Mouse (Mus musculus) left cerebral cortex, postnatal 14 days (tissue): Measurements from ENCODE around the gene Bsn. TPM values are rescaled to one million over a fixed set of nuclear protein-coding genes. Genes with fewer than 3 reads are reported as not detected.
A peak's percentile ranks its signal among the peaks of the same experiment; 100 is the strongest.

Source experiments
- DNase-seq, 2 experiments: peaks; one replicate each; pipeline ENCODE4 v3.0.0; 2021 to 2022; ENCODE audit warnings: low spot score in 2 of 2, mixed read lengths in 1 of 2
- intact Hi-C: fragments of 180-260 bp; cut with DNase I; formaldehyde crosslinking; loops from one replicate; pipeline ENCODE4 v1.15.1; 2025
- total RNA-seq, 2 experiments: library from RNA; stranded (reverse); gene quantifications; 2 replicates each; pipeline ENCODE4 v1.2.3; 2021

Bsn gene
- total RNA-seq, 2 experiments from 2014 or later: 223 to 244 TPM

- no peak for DNase-seq
- intact Hi-C loops: no loop called here
Observed at GRCm38 (mm10) chr9:108111101-108111592, 79.0 kb downstream of the Bsn start.

GRCm38 (mm10) chr9:108110160-108110559 is 80.0 kb downstream of the Bsn start:
- no peak for DNase-seq
- intact Hi-C loops: no loop called here

GRCm38 (mm10) chr9:108107867-108108266 is 82.3 kb downstream of the Bsn start:
- DNase-seq: no peak
- intact Hi-C loops: no loop called here

DNA sequence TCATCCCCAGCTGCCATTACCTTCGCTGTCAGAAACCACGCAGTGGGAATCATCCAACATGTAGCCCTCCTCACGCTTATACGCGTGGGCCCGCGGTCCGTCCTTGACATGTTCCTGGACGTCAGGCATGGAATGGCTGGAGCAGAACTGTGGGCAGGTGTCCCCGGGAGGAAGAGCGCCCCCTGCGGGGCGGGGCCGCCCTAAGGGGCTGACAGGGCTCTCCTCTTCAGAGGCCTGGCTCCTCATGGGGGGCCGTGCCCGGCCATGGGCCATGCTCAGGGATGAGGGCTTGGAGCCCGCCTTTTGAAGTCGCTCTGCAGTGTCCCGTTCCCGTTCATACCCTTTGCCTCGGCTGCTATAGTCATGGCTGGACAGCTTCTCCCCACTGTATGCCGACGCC is 84.1 kb downstream of the Bsn start:
- no peak for DNase-seq
- intact Hi-C loops: no loop called here

GRCm38 (mm10) chr9:108105549-108105863 is 84.7 kb downstream of the Bsn start:
- intact Hi-C loops: no loop called here
- DNase-seq: no peak

GRCm38 (mm10) chr9:108104766-108105548 is 85.2 kb downstream of the Bsn start:
- DNase-seq: no peak
- intact Hi-C loops: no loop called here

- intact Hi-C loops: loop anchor here (5.0 kb wide), 1 partner anchor 183 kb away; no protein-coding TSS in a partner anchor
Observed at GRCm38 (mm10) chr9:108099619-108100018, 90.6 kb downstream of the Bsn start.

DNA sequence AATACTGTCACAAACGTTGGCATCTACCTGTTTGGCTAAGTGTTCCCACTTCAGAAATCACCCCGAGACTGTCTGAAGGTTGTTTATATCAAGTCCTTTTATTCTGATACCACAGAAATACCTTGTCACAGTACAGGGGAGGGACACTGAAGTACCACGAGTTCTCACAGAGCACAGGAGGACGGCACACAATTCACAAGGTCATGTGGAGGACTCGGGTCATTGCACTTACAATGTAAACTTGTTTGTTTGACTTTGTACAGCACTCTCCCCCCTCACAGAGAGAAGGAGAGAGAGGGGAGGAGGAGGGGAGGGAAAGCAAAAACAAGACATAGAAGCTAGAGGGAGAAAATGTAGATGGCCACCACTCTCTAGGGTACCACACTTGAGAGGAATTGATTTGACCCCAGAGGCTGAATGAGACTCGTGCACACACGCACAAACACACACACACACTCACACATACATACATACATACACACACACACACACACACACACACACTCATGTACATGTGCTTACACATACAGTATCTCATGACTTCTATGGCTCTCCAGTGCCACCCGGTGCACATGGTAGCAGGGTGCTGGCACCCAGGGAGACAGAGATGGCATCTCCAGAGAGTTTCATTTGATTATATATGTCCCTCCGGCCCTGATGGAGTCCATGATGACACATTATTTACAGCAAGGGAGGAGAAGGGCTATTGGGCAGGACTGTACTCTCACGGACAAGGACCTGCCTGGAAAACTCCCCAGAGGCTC is 94.1 kb downstream of the Bsn start:
- intact Hi-C loops: loop anchor here (1.0 to 5.0 kb wide), 2 partner anchors 105 to 186 kb away; no protein-coding TSS in a partner anchor

More at GRCm38 (mm10) chr9:108099619-108100018, 90.6 kb downstream of the Bsn start:
- DNase-seq: no peak

GRCm38 (mm10) chr9:108095518-108095917 is 94.7 kb downstream of the Bsn start:
- DNase-seq: peak in 1 of 2 experiments; percentile 69
- intact Hi-C loops: loop anchor here (1.0 to 5.0 kb wide), 2 partner anchors 106 to 187 kb away; no protein-coding TSS in a partner anchor

More for the DNA sequence above, 94.1 kb downstream of the Bsn start:
- no peak for DNase-seq

- intact Hi-C loops: loop anchor here (1.0 to 5.0 kb wide), 2 partner anchors 106 to 187 kb away; no protein-coding TSS in a partner anchor
- DNase-seq: peak in 1 of 2 experiments; percentile 57
Observed at GRCm38 (mm10) chr9:108094998-108095411, 95.2 kb downstream of the Bsn start.

GRCm38 (mm10) chr9:108094184-108094941 is 95.8 kb downstream of the Bsn start, which contains the start of gene Apeh:
Apeh (minus strand) TSS chr9:108094606.
- intact Hi-C loops: no loop called here
- peak; percentile 83 to 87 for DNase-seq

DNA sequence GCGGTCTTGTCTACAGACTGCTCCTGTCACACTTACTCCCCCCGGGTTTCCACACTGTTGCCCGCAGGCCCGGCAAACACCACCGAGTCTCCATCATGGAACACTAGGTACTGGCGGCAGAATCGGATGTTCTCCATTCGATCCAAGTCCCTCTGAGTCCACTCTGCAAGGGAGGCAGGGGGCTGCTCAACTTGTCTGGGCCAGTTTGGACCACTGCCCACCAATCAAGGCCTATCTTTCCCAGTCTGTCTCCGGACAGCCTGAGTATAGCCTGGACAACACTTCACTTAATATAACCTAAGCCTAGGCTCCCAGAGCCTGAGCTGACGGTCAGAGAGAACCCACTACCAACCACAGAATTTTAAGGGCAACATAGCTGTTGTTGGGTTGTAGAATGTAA is 96.6 kb downstream of the Bsn start:
- intact Hi-C loops: no loop called here
- no peak for DNase-seq

DNA sequence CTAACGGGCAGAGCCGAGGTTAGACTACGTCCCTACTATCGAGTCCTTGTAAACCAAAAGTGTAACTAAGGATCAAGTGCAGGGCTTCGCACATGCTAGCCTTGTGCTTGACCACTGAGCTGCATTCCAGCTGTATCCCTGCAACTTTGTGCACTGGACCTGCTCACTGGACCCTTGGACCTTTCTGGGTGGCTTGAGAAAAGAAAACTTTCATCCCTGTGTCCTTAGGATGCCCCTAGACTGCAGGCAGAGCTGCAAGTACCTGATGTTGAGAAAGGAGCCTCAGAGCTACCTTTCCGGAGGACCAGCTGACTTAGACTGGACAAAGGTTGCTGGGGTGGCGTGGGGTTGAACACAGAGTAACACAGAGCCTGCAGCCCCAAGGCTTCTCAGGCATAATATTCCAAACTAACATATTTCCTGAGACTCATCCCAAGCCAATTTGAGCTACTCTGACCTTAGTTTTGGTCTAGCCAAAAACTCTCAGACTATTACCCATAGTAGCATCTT is 99.5 kb downstream of the Bsn start:
- intact Hi-C loops: no loop called here
- no peak for DNase-seq

DNA sequence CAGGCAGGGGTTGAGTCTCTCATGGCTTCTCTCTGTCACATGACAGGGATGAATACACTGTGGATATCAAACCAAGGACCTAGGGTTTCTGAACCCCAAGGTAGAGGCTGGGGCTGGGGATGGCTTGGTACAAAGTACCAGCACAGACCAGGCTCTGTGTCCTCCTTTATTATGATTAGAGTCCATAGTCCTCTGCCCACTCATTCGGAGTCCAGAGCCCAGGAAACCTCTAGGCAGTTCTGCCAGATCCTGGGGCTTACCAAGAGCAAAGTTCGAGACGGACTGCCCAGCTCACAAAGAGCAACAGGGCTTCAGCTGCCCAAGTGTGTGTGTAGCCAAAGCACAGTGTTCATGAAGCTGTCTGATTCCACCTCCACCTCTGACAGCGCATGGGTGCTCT is 104.9 kb downstream of the Bsn start:
- intact Hi-C loops: no loop called here
- DNase-seq: no peak

GRCm38 (mm10) chr9:108083561-108083960 is 106.6 kb downstream of the Bsn start:
- intact Hi-C loops: no loop called here
- no peak for DNase-seq

GRCm38 (mm10) chr9:108082988-108083431 is 107.2 kb downstream of the Bsn start, which contains the start of gene Rnf123:
Rnf123 (minus strand) TSS chr9:108083346.
- intact Hi-C loops: no loop called here
- DNase-seq: no peak

- intact Hi-C loops: no loop called here
Observed at GRCm38 (mm10) chr9:108082549-108082948, 107.6 kb downstream of the Bsn start.

DNA sequence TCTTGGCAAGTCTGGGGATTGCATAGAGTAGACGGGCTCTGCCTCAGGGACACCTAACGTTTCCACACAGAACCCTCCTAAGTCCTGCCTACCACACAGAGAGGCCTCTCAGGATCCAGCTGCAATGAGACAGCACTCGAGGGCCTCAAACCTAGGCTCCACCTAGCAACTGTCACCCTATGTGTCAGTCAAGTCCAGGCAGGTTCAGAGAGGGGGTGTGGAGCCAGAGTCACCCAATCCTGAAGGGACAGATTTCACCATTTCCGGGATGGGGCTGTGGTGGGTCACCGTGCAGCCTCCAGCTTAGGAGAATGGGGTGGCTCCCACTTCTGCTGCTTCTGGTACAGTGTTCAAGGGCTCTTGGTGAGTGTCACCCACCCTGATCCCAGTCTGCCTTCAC is 110.0 kb downstream of the Bsn start, which contains the start of gene Mst1:
Gene Mst1 (plus strand): TSS at position 269 of the 400 bp plus-strand sequence.
- intact Hi-C loops: no loop called here

More at GRCm38 (mm10) chr9:108082549-108082948, 107.6 kb downstream of the Bsn start:
- no peak for DNase-seq

More for the DNA sequence above, 110.0 kb downstream of the Bsn start, which contains the start of gene Mst1:
- DNase-seq: no peak
